Mouse (Mus musculus) activated CD4-positive, CD25-positive, alpha-beta regulatory T cell, adult 4 months (primary cell): Measurements from ENCODE around the gene Cadm1. TPM values are rescaled to one million over a fixed set of nuclear protein-coding genes. Genes with fewer than 3 reads are reported as not detected.

Experiments used
- ATAC-seq: one replicate; pipeline ENCODE4 v1.8.0; 2017
- polyA plus RNA-seq, 2 experiments: library from polyadenylated mRNA; unstranded; fragments of 100-300 nt; shearing (Covaris generic); gene quantifications; one replicate each; pipeline ENCODE4 v1.2.1; 2017

Gene Cadm1
- polyA plus RNA-seq, 2 experiments from 2014 or later = 0.12 to 0.36 TPM

DNA sequence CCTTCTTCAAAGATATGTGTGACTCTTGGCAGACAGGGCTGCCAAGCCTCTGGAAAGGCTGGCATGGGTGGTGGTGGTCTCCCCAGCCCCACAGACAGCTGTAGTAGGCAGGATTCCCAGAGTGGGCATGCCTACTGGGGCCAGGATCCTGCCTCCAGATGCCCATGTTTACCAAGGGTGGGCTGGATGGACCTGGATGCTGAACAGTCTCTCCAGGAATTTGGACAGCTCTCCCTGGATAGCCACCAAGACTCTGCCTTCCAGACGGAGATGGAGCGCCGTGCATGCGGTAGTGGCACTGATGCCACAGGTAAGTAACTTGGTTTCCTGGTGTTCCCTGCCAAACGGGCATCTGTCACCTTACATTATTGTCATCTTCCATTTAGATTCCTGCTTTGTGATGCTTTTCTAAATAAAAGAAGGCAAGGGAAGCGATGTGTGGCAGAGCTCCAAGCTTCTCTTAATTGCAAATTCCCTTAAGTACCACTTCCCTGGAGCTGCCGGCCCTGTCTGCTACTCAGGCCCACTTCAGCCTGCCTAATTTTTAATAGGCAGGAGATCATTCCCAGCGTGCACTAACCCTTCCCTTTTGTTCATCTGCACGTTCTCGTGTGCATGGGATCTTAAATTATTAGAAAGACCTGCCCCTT lies 346.7 kb downstream of the Cadm1 start:
- no peak for ATAC-seq

DNA sequence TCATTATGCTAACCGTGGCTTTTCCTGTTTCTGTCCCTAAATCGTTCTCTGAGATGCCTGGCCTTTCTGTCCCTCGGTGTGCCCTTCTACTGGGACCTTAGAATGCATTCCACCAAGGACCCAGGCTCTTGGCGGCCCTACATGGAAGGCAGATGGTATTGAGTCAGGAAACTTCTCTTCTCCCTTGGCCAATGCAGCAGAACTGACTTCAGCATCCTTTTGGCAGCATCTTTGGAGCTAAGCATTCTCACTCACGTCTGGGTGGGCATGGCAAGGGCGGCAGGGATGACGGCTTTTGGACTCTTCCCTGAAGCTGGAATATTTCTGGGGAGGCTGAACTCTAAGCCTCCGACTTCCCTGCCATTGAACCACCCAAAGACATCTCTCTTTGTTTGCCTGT lies 350.2 kb downstream of the Cadm1 start:
- no peak for ATAC-seq

DNA sequence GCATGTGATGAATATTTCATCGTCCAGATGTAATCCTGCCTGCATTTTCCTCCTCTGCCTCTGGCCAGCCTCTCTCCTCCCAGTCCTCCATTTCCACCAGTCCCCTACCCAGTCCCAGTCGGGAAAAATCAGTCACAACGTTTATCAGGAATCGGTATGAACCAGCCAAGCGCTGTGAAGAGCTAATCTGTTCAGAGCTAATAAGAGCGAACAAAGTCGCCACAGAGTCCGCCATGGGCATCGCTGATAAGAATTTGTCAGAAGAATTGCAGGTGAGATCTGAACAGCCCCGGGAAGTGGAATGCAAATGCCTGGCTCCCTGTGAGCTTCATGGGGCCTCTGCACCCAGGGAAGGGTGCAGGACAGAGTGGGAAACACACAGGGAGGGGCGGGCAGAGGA lies 352.4 kb downstream of the Cadm1 start:
- no peak for ATAC-seq

DNA sequence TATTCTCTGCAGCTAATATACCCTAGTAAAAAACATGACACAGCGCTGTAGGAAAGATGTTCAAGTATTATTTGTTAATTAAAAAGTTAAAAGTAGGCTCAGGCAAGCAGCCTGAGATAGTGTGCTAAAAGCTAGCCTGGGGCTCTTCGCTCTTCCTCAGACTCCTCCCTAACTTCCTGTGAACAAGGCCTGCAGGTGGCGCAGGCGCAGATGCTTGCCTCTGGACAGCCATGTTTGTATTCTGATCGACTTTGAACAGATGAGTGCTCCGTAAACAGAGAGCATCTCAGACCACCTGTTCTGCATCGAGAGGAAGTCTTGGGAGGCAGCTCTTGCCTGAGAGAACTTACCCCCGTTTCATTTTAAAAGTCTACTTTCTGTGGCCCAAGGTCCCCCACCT lies 361.7 kb downstream of the Cadm1 start:
- ATAC-seq = no peak

DNA sequence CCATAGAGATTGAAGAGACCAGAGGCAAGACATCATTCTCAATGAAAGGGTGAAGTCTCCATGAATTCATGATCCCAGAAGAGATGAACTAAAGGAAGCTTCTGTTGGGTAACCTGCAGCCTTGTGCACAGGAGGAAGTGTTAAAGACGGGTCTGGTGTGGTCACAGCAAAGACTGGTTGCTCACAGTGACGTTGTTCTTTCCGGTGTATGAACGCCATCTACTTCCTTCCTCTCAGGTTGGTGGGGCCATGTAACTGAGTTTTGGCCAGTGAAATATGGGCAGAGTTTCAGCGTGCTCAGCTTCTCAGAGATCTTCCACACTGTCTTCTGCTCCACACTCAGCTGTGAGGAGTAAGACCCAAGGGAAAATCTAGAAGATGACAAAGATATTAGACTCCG lies 363.0 kb downstream of the Cadm1 start:
- no peak for ATAC-seq

DNA sequence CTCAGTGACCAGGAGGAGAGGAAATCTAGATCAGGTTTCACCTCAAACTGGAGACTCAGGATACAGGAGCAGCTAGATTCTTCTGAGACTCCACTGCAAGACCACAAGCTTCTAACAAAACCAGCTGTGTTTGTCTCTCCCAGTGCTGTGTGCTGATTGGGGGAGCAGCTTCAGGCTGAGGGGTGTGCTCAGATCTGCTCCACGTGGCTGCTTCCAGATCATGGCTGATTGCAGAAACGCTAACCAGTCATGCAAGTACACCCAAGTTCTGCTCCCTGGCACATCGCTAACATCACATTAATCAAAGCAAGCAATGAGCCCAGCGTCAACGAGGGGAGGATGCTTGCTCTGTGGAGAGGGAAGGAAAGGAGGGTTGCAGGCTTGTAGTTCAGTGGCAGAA lies 364.1 kb downstream of the Cadm1 start:
- ATAC-seq = no peak

DNA sequence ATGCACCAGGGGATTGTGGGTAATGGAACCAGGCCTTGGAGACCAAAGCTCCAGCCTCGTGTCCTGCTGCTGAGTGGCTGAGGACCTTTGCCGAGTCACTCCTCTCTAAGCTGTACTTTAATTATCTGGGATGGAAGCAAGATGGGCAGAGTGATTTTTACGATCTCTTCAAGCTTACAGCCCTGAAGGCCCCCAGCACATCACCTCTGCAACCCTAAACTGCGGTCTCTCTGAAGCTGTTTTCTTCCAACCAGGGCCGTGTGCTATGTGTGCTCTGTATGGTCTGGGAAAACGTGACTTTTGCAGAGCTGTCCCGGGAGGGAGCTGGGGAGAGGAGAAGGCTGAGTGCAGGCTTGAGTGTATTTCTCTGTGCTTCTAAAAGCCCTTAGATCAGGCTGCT lies 364.7 kb downstream of the Cadm1 start:
- ATAC-seq = no peak

DNA sequence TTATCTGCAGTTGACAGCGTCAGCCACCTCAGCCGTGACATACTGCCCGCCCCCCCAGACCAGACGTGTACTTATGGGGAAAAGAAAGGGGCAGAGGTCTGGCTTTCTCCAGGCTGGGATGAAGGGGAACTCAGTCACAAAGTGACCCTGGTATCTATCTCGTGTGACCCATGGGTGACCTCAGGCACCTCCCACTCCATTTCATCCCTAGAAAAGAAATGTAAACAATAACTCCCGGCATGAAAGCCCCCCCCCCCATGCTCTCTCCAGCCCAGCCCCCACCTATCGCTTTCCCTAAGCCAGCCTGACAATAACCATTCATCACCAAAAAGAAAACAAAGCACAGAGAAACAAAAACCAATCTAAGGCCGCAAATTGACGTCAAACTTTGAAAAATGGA lies 365.1 kb downstream of the Cadm1 start:
- ATAC-seq = no peak

DNA sequence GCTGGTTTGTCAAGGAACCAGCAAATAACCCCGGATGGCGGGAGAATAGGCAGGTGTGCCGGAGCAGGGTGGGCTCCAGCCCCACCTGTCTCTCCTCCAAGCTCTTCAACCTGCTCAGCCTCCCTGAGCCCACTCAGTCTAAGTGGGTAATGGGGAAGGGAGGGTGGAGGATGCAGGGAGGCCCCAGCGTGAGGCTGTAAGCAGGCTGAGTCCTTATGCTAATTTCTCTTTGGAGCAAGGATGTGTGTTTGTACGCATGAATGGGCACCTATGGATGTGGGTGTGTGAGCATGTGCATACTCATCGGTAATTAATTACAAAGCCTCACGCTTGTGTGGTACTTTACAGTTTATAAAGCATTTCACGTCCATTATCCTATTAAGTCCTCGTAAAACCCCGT lies 370.8 kb downstream of the Cadm1 start:
- ATAC-seq = no peak

DNA sequence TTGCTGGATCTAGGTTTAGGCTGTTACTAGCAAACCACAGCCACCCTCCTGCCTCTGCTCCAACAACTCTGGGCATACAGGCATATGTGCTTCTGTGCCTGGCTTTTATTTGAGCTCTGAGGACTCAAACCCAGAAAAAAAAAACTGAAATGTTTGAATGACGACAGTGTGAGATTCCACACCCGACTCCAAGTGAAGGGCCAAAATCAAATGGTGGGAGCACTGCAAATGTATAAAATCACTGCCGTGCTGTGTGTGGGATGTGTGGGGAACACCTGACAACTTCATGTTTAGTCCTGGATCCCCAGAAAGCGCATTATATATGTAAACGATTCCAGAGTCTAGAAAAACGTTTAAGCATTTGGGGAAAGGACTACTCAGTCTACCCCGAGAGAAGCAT lies 373.7 kb downstream of the Cadm1 start:
- ATAC-seq = no peak

DNA sequence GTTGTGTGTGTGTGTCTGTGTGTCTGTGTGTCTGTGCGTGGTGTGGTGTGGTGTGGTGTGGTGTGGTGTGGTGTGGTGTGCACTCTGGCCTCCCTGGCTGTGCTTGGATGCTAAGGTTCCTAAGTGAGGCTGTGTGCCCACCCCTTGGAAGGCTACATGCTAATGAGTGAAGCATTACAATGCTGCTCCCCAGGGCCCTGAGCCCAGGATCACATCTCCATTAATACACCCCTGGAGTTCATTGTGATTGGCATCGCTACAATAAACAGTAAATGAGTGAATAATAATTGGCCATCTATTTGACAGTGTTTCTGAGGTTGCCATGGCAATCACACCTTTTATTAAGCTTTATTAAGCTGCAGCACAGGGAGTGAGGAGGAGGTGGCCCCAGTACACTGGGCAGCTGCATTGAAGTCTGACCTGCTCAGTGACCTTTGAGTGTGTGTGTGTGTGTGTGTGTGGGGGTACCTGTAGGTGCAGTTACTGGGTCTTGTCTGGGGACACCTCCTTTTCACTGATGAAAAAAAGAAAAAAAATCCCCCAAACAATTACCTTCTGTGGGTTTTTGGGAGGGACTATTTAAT lies 374.5 kb downstream of the Cadm1 start:
- ATAC-seq = no peak

DNA sequence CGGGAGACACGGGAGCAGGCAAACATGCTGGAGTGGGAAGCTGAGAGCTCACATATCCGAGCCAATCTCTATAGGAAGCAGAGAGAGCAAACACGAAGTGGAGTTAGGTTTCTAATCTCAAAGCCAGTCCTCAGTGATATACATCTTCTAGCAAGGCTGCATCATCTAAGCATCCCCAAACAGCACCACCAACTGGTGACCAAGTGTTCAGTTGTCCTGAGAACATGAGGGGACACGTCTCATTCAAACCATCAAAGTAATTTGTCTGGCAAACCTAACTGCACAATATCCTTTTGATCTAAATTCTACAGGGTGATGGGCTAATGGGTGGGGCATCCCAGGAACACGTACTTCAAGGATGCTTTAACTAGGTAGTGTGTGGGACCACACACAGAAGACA lies 376.5 kb downstream of the Cadm1 start:
- no peak for ATAC-seq
